Mouse (Mus musculus): ENCODE results near the gene Tmem127.
"Not testable (repeated sequence)": the region's sequence is repeated elsewhere in the genome, so short reads cannot be mapped to it uniquely, and the experiment has no call there.

Tmem127 gene

GRCm38 (mm10) chr2:127247592-127248333 is at the start of gene Tmem127, which contains the start of gene Ciao1:
Tmem127 (plus strand) TSS chr2:127247908.
Ciao1 (minus strand) TSS chr2:127247816.
- DNase-seq (ENCODE audit: low spot score): peak; percentile 84

- peak; percentile 29 for DNase-seq (ENCODE audit: low spot score)
Measured at GRCm38 (mm10) chr2:127204932-127205331, 42.8 kb upstream of the Tmem127 start.

- DNase-seq (ENCODE audit: low spot score): not testable (repeated sequence)
Measured at GRCm38 (mm10) chr2:127205936-127206335, 41.8 kb upstream of the Tmem127 start.

GRCm38 (mm10) chr2:127206916-127207315 is 40.8 kb upstream of the Tmem127 start:
- DNase-seq (ENCODE audit: low spot score): no peak

- peak; percentile 81 for DNase-seq (ENCODE audit: low spot score)
Measured at GRCm38 (mm10) chr2:127207547-127208451, 39.9 kb upstream of the Tmem127 start, which contains the start of the genes 1810024B03Rik and Snrnp200. 1810024B03Rik (minus strand) TSS chr2:127208280. Snrnp200 (plus strand) TSS chr2:127208386.

- DNase-seq (ENCODE audit: low spot score): no peak
Measured at GRCm38 (mm10) chr2:127208452-127208769, 39.3 kb upstream of the Tmem127 start.

GRCm38 (mm10) chr2:127210701-127211100 is 37.0 kb upstream of the Tmem127 start:
- no peak for DNase-seq (ENCODE audit: low spot score)

- no peak for DNase-seq (ENCODE audit: low spot score)
Measured at GRCm38 (mm10) chr2:127217746-127218145, 30.0 kb upstream of the Tmem127 start.

- no peak for DNase-seq (ENCODE audit: low spot score)
Measured at GRCm38 (mm10) chr2:127225261-127225660, 22.4 kb upstream of the Tmem127 start.

- DNase-seq (ENCODE audit: low spot score): no peak
Measured at GRCm38 (mm10) chr2:127237897-127238610, 9.7 kb upstream of the Tmem127 start.

- DNase-seq (ENCODE audit: low spot score): no peak
Measured at GRCm38 (mm10) chr2:127240065-127240464, 7.6 kb upstream of the Tmem127 start.

- DNase-seq (ENCODE audit: low spot score): peak; percentile 15
Measured at GRCm38 (mm10) chr2:127248334-127249004, 761 bp downstream of the Tmem127 start.

- no peak for DNase-seq (ENCODE audit: low spot score)
Measured at GRCm38 (mm10) chr2:127250291-127251008, 2.7 kb downstream of the Tmem127 start.

GRCm38 (mm10) chr2:127251457-127251856 is 3.7 kb downstream of the Tmem127 start:
- DNase-seq (ENCODE audit: low spot score): no peak

GRCm38 (mm10) chr2:127251880-127252527 is 4.3 kb downstream of the Tmem127 start:
- no peak for DNase-seq (ENCODE audit: low spot score)

- DNase-seq (ENCODE audit: low spot score): no peak
Measured at GRCm38 (mm10) chr2:127252787-127253186, 5.1 kb downstream of the Tmem127 start.

- no peak for DNase-seq (ENCODE audit: low spot score)
Measured at GRCm38 (mm10) chr2:127254604-127255134, 7.0 kb downstream of the Tmem127 start.

- DNase-seq (ENCODE audit: low spot score): no peak
Measured at GRCm38 (mm10) chr2:127255294-127255693, 7.6 kb downstream of the Tmem127 start.

GRCm38 (mm10) chr2:127259340-127259739 is 11.6 kb downstream of the Tmem127 start:
- no peak for DNase-seq (ENCODE audit: low spot score)

- DNase-seq (ENCODE audit: low spot score): no peak
Measured at GRCm38 (mm10) chr2:127262480-127262879, 14.8 kb downstream of the Tmem127 start.

Data from ovary, postnatal 10 days (tissue).